Comparison of ENCODE assay signal across 7 mouse cellular contexts in the genomic region with DNA sequence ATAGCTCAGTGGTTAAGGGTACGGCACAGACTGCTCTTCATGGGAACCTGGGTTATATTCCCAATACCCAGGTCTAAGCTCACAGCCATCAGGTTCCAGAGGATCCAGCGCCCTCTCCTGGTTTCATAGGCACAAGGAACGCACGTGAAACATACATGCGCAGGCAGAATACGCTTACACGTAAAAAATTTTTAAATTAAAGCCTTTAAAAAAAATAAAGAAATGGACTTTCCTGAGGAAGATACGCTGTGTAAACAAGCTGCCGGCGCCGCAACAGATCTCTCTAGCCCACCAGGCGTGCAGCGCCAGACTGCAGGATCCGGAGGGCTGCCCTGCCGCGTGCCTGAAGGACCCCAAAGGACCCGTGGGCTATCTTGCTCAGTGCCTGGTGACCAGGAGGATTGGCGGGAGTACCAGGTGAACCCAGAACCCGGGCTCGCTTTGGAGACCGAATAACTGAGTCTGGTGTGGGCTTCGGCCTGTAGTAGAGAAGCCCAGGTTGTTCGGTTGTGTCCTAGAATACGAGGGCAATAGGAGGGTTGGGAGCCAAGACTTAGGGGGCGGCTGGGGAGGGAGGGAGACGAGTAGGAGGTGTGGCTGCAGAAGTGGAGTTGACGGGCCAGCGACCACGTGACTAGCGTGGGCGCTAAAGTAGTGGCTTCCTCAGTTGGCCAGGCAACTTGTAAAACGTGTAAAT. TPM values are rescaled to one million over a fixed set of nuclear protein-coding genes. Genes with fewer than 3 reads are reported as not detected.
DNase-seq lines count a peak whose midpoint lies in the region; ATAC-seq and TF ChIP-seq lines count a peak whose summit lies in the region.

A gene (plus strand): TSS at position 359 of the 697 bp plus-strand sequence.

- peak; percentile 64 for DNase-seq in adrenal gland, adult 8-10 months
- peak; percentile 97 for DNase-seq in embryo, embryonic 9.5 days (ENCODE audit: extremely low spot score)
- DNase-seq in gonadal fat pad, adult 2 months (ENCODE audit: low read depth), result no peak
- DNase-seq in left cerebral cortex, postnatal 4 days, result peak; percentile 87

- 0 out of 2 replicates have a peak, but pooled peaks cover 2% of the 10 kb centered on the region for H3K4me1 ChIP-seq in intestine, postnatal 0 days (replicated peaks; ENCODE audit: control insufficient read depth, insufficient read depth, low read length)
- peaks cover 11% of the 10 kb centered on the region for H3K4me1 ChIP-seq in midbrain, embryonic 12.5 days
- peaks cover 5% of the 10 kb centered on the region; the same call in 1 of the 2 replicates for H3K4me1 ChIP-seq in small intestine, adult 2 months (ENCODE audit: control insufficient read depth, insufficient read depth, insufficient read length, low read length)

- H3K27ac ChIP-seq in intestine, postnatal 0 days (ENCODE audit: low read depth, low read length), result peak within 1 kb of the TSS; percentile 68; the same call in 1 of the 2 replicates
- peak within 1 kb of the TSS; percentile 47 for H3K27ac ChIP-seq in midbrain, embryonic 12.5 days (replicated peaks)
- H3K27ac ChIP-seq in small intestine, adult 2 months (ENCODE audit: insufficient read depth, low read depth, low read length), result peak within 1 kb of the TSS; percentile 62

- under 1% methylated on average over 32 of the region's 32 CpGs for WGBS in intestine, postnatal 0 days
- WGBS in midbrain, embryonic 12.5 days, result under 1% methylated on average over 32 of the region's 32 CpGs
- under 1% methylated on average over 32 of the region's 32 CpGs for WGBS in small intestine, adult 2 months

- intact Hi-C loops in left cerebral cortex, postnatal 4 days (cut with DNase I), result loop anchor here (5.0 kb wide), 1 partner anchor 745 kb away; no protein-coding TSS in a partner anchor

- H3K27me3 ChIP-seq in intestine, postnatal 0 days (replicated peaks; ENCODE audit: control insufficient read depth, insufficient read depth, low read length), result no peaks in the 10 kb centered on the region
- no peaks in the 10 kb centered on the region for H3K27me3 ChIP-seq in midbrain, embryonic 12.5 days
- no peaks in the 10 kb centered on the region for H3K27me3 ChIP-seq in small intestine, adult 2 months (ENCODE audit: control insufficient read depth, insufficient read depth, low read length)

- peak within 1 kb of the TSS; percentile 71 for H3K4me3 ChIP-seq in intestine, postnatal 0 days (ENCODE audit: low read depth, low read length)
- peak within 1 kb of the TSS; percentile 63 for H3K4me3 ChIP-seq in midbrain, embryonic 12.5 days
- H3K4me3 ChIP-seq in small intestine, adult 2 months (ENCODE audit: low read depth, low read length), result peak within 1 kb of the TSS; percentile 92

- peaks cover 1% of the 10 kb centered on the region; the same call in 1 of the 2 replicates for H3K36me3 ChIP-seq in intestine, postnatal 0 days (ENCODE audit: control insufficient read depth, insufficient read depth)
- H3K36me3 ChIP-seq in midbrain, embryonic 12.5 days, result peaks cover 25% of the 10 kb centered on the region
- peaks cover 1% of the 10 kb centered on the region; the same call in 1 of the 2 replicates for H3K36me3 ChIP-seq in small intestine, adult 2 months (ENCODE audit: control insufficient read depth, insufficient read depth, low read length)

- no peaks in the 10 kb centered on the region for H3K9me3 ChIP-seq in intestine, postnatal 0 days (ENCODE audit: control insufficient read depth)
- no peaks in the 10 kb centered on the region for H3K9me3 ChIP-seq in midbrain, embryonic 12.5 days

- peak; percentile 96 for ATAC-seq in intestine, postnatal 0 days
- peak; percentile 98 for ATAC-seq in midbrain, embryonic 12.5 days (ENCODE audit: low FRiP score, low read depth)

- TF ChIP-seq POLR2A in small intestine, adult 2 months (IDR thresholded peaks at IDR 0.05; ENCODE audit: low read depth, low read length), result peak; percentile 44; the same call in 1 of the 2 replicates

- H3K9ac ChIP-seq in intestine, postnatal 0 days (ENCODE audit: low read depth, low read length), result peak within 1 kb of the TSS; percentile 69
- H3K9ac ChIP-seq in midbrain, embryonic 12.5 days (replicated peaks), result peak within 1 kb of the TSS; percentile 54

- H3K4me2 ChIP-seq in intestine, postnatal 0 days (replicated peaks; ENCODE audit: low read depth), result peak within 1 kb of the TSS; percentile 95
- H3K4me2 ChIP-seq in midbrain, embryonic 12.5 days (replicated peaks), result peak within 1 kb of the TSS; percentile 64

- peak; percentile 87 for TF ChIP-seq CTCF in intestine, postnatal 0 days (IDR thresholded peaks at IDR 0.05; ENCODE audit: low read depth)
- TF ChIP-seq CTCF in small intestine, adult 2 months (IDR thresholded peaks at IDR 0.05; ENCODE audit: extremely low read depth, insufficient read length, insufficient replicate concordance, low read depth, low read length), result peak; percentile 86; the same call in 1 of the 2 replicates

RNA-seq across cellular contexts. Expression of the gene that starts here (rescaled TPM):
- total RNA-seq in adrenal gland, adult 8-10 months (2022), result 10 to 100 TPM; 14.9 to 25.2 (median 22.7) TPM
- polyA plus RNA-seq in gonadal fat pad, adult 2 months (2012; rRNA removed), result 37.7 and 38.8 TPM in 2 replicates
- polyA plus RNA-seq in intestine, postnatal 0 days (2015; fragmentation: Nextera tagmentation; extraction: Ambion mirVana), result 54.6 and 58.0 TPM in 2 replicates
- total RNA-seq in left cerebral cortex, postnatal 4 days (2021), result 10 to 100 TPM; 22.7 to 25.3 TPM
- polyA plus RNA-seq in midbrain, embryonic 12.5 days (2016; fragmentation: Nextera tagmentation; extraction: Ambion mirVana), result 76.5 and 78.4 TPM in 2 replicates
- 9.9 and 14.6 TPM in 2 replicates for polyA plus RNA-seq in small intestine, adult 2 months (2012; rRNA removed)
